Comparison of ENCODE assay signal across 21 mouse cellular contexts in genomic region chr5:129521501-129521900, GRCm38 (mm10). TPM values are rescaled to one million over a fixed set of nuclear protein-coding genes. Genes with fewer than 3 reads are reported as not detected.
DNase-seq lines count a peak whose midpoint lies in the region; ATAC-seq and TF ChIP-seq lines count a peak whose summit lies in the region.
"Had no signal": no experiment of that assay in that cellular context is flagged by ENCODE, and none has a peak within 500 bp of the region (broad histone marks: within the 10 kb centered on the region; RNA-seq: fewer than 3 reads in every experiment).

No protein-coding gene starts in this region.

- TF ChIP-seq CTCF in midbrain, postnatal 0 days (IDR thresholded peaks at IDR 0.05), result no peak

- no peak for TF ChIP-seq POLR2A in limb, embryonic 14.5 days (IDR thresholded peaks at IDR 0.05; ENCODE audit: borderline replicate concordance, extremely low read depth, insufficient read depth, insufficient read length)

- peaks cover 86% of the 10 kb centered on the region for H3K36me3 ChIP-seq in embryonic facial prominence, embryonic 14.5 days (ENCODE audit: control insufficient read depth, insufficient read depth, low read length)
- peaks cover 100% of the 10 kb centered on the region for H3K36me3 ChIP-seq in embryonic facial prominence, embryonic 10.5 days (replicated peaks)
- peaks cover 52% of the 10 kb centered on the region for H3K36me3 ChIP-seq in midbrain, postnatal 0 days (ENCODE audit: insufficient read depth, low read length)
- H3K36me3 ChIP-seq in midbrain, embryonic 11.5 days (ENCODE audit: control insufficient read depth, insufficient read depth, low read length), result peaks cover 11% of the 10 kb centered on the region; the same call in 1 of the 2 replicates
- H3K36me3 ChIP-seq in limb, embryonic 14.5 days (ENCODE audit: control insufficient read depth, insufficient read depth, low read length), result peaks cover 90% of the 10 kb centered on the region

- no peaks in the 10 kb centered on the region for H3K27me3 ChIP-seq in embryonic facial prominence, embryonic 14.5 days (replicated peaks; ENCODE audit: control insufficient read depth, insufficient read depth, low read length)
- H3K27me3 ChIP-seq in embryonic facial prominence, embryonic 10.5 days (replicated peaks; ENCODE audit: low read depth, poor library complexity, severe bottlenecking), result no peaks in the 10 kb centered on the region
- H3K27me3 ChIP-seq in midbrain, postnatal 0 days (ENCODE audit: insufficient read depth, low read length), result no peaks in the 10 kb centered on the region
- H3K27me3 ChIP-seq in midbrain, embryonic 11.5 days (ENCODE audit: control insufficient read depth, insufficient read depth, low read length), result no peaks in the 10 kb centered on the region
- no peaks in the 10 kb centered on the region for H3K27me3 ChIP-seq in limb, embryonic 14.5 days (ENCODE audit: control insufficient read depth, insufficient read depth, low read length)
- H3K27me3 ChIP-seq: forebrain, embryonic 15.5 days; hindbrain, embryonic 15.5 days; limb, embryonic 12.5 days; liver, embryonic 15.5 days had no signal

- ATAC-seq in embryonic facial prominence, embryonic 14.5 days (ENCODE audit: low read depth), result no peak
- no peak for ATAC-seq in midbrain, postnatal 0 days (ENCODE audit: low FRiP score)
- no peak for ATAC-seq in midbrain, embryonic 11.5 days (ENCODE audit: low FRiP score)
- no peak for ATAC-seq in limb, embryonic 14.5 days (ENCODE audit: low FRiP score, low read depth)
- ATAC-seq in erythroid progenitor cell, adult 5-6 weeks (replicated peaks; ENCODE audit: low FRiP score, poor library complexity, severe bottlenecking), result no peak
- ATAC-seq: forebrain, embryonic 15.5 days; intestine, postnatal 0 days; lung, postnatal 0 days; midbrain, embryonic 16.5 days had no signal

- H3K27ac ChIP-seq in embryonic facial prominence, embryonic 14.5 days (replicated peaks; ENCODE audit: low read depth, low read length), result no peak overlapping the region
- no peak overlapping the region for H3K27ac ChIP-seq in embryonic facial prominence, embryonic 10.5 days (replicated peaks)
- no peak overlapping the region for H3K27ac ChIP-seq in midbrain, postnatal 0 days (ENCODE audit: low read depth, low read length)
- H3K27ac ChIP-seq in midbrain, embryonic 11.5 days (ENCODE audit: low read depth, low read length), result no peak overlapping the region
- no peak overlapping the region for H3K27ac ChIP-seq in limb, embryonic 14.5 days (replicated peaks; ENCODE audit: low read depth, low read length)
- H3K27ac ChIP-seq: forebrain, embryonic 15.5 days; heart, embryonic 10.5 days; hindbrain, embryonic 15.5 days; kidney, postnatal 0 days; limb, embryonic 12.5 days; liver, embryonic 15.5 days had no signal

- peak; percentile 10 for DNase-seq in embryonic facial prominence, embryonic 14.5 days (ENCODE audit: low spot score)
- no peak for DNase-seq in embryonic facial prominence, embryonic 10.5 days (ENCODE audit: low spot score)
- DNase-seq in layer of hippocampus, adult 11-12 months (ENCODE audit: low spot score), result peak; percentile 45
- DNase-seq in layer of hippocampus, adult 9-11 months, result no peak
- peak; percentile 76 for DNase-seq in midbrain, postnatal 0 days (ENCODE audit: low spot score)
- DNase-seq in midbrain, embryonic 11.5 days (ENCODE audit: low spot score, missing footprints), result no peak
- DNase-seq in limb, embryonic 14.5 days (ENCODE audit: low spot score), result peak; percentile 10
- DNase-seq: adrenal gland, adult 8-10 months; cerebellum, adult 9-10 months; gastrocnemius, postnatal 25 days; heart, postnatal 14 days had no signal

- no peak overlapping the region for H3K9ac ChIP-seq in embryonic facial prominence, embryonic 14.5 days (ENCODE audit: low read depth, low read length)
- H3K9ac ChIP-seq in midbrain, postnatal 0 days (replicated peaks; ENCODE audit: low read length, poor library complexity, severe bottlenecking), result no peak overlapping the region
- no peak overlapping the region for H3K9ac ChIP-seq in midbrain, embryonic 11.5 days (ENCODE audit: low read length)
- H3K9ac ChIP-seq in limb, embryonic 14.5 days (ENCODE audit: low read depth, low read length, severe bottlenecking), result no peak overlapping the region
- H3K9ac ChIP-seq: forebrain, embryonic 15.5 days; hindbrain, embryonic 15.5 days; limb, embryonic 12.5 days; liver, embryonic 15.5 days had no signal

- H3K4me1 ChIP-seq in embryonic facial prominence, embryonic 14.5 days (ENCODE audit: control insufficient read depth, insufficient read depth, low read length), result no peaks in the 10 kb centered on the region
- no peaks in the 10 kb centered on the region for H3K4me1 ChIP-seq in embryonic facial prominence, embryonic 10.5 days
- H3K4me1 ChIP-seq in midbrain, postnatal 0 days (ENCODE audit: insufficient read depth, low read length), result no peaks in the 10 kb centered on the region
- no peaks in the 10 kb centered on the region for H3K4me1 ChIP-seq in midbrain, embryonic 11.5 days (ENCODE audit: control insufficient read depth, insufficient read depth, low read length)
- H3K4me1 ChIP-seq in limb, embryonic 14.5 days (ENCODE audit: control insufficient read depth, insufficient read depth, low read length), result no peaks in the 10 kb centered on the region
- H3K4me1 ChIP-seq: forebrain, embryonic 15.5 days; heart, embryonic 10.5 days; limb, embryonic 12.5 days had no signal

- no peak overlapping the region for H3K4me2 ChIP-seq in embryonic facial prominence, embryonic 14.5 days (ENCODE audit: low read depth, low read length)
- no peak overlapping the region for H3K4me2 ChIP-seq in midbrain, postnatal 0 days (ENCODE audit: low read depth, low read length, poor library complexity, severe bottlenecking)
- no peak overlapping the region for H3K4me2 ChIP-seq in midbrain, embryonic 11.5 days
- H3K4me2 ChIP-seq in limb, embryonic 14.5 days (replicated peaks; ENCODE audit: low read depth, low read length, severe bottlenecking), result no peak overlapping the region
- H3K4me2 ChIP-seq: forebrain, embryonic 15.5 days; hindbrain, embryonic 15.5 days; limb, embryonic 12.5 days; liver, embryonic 15.5 days had no signal

- H3K4me3 ChIP-seq in embryonic facial prominence, embryonic 14.5 days (ENCODE audit: low read depth, low read length), result no peak overlapping the region
- H3K4me3 ChIP-seq in embryonic facial prominence, embryonic 10.5 days, result no peak overlapping the region
- no peak overlapping the region for H3K4me3 ChIP-seq in midbrain, postnatal 0 days (ENCODE audit: low read depth, low read length)
- H3K4me3 ChIP-seq in midbrain, embryonic 11.5 days (ENCODE audit: low read depth, low read length), result no peak overlapping the region
- H3K4me3 ChIP-seq in limb, embryonic 14.5 days (replicated peaks; ENCODE audit: low read length), result no peak overlapping the region
- H3K4me3 ChIP-seq: forebrain, embryonic 15.5 days; heart, embryonic 10.5 days; hindbrain, embryonic 15.5 days; limb, embryonic 12.5 days; liver, embryonic 15.5 days had no signal

- H3K9me3 ChIP-seq in embryonic facial prominence, embryonic 14.5 days (ENCODE audit: control insufficient read depth, low read length), result no peaks in the 10 kb centered on the region
- H3K9me3 ChIP-seq in embryonic facial prominence, embryonic 10.5 days, result no peaks in the 10 kb centered on the region
- no peaks in the 10 kb centered on the region for H3K9me3 ChIP-seq in midbrain, postnatal 0 days (ENCODE audit: low read length)
- H3K9me3 ChIP-seq in midbrain, embryonic 11.5 days (ENCODE audit: control insufficient read depth, low read length), result no peaks in the 10 kb centered on the region
- H3K9me3 ChIP-seq in limb, embryonic 14.5 days (ENCODE audit: control insufficient read depth, low read length), result no peaks in the 10 kb centered on the region
- H3K9me3 ChIP-seq: forebrain, embryonic 15.5 days; heart, embryonic 10.5 days; hindbrain, embryonic 15.5 days; limb, embryonic 12.5 days; liver, embryonic 15.5 days had no signal

- WGBS in embryonic facial prominence, embryonic 14.5 days, result 85% methylated on average over 7 of the region's 7 CpGs
- 92% methylated on average over 7 of the region's 7 CpGs for WGBS in embryonic facial prominence, embryonic 10.5 days
- WGBS in midbrain, postnatal 0 days, result 88% methylated on average over 7 of the region's 7 CpGs
- WGBS in midbrain, embryonic 11.5 days, result 91% methylated on average over 7 of the region's 7 CpGs
- 77% methylated on average over 7 of the region's 7 CpGs for WGBS in limb, embryonic 14.5 days

RNA-seq across cellular contexts. Expression of gene Sfswap, which starts 20.5 kb away (rescaled TPM):
- polyA plus RNA-seq in embryonic facial prominence, embryonic 14.5 days (2014; fragmentation: Nextera tagmentation; extraction: Ambion mirVana), result 44.4 and 44.5 TPM in 2 replicates
- 43.0 and 43.7 TPM in 2 replicates for polyA plus RNA-seq in embryonic facial prominence, embryonic 10.5 days (2016; fragmentation: Nextera tagmentation; extraction: Ambion mirVana)
- 88.2 and 120 TPM in 2 replicates for total RNA-seq in midbrain, postnatal 0 days (2014; rRNA removed)
- polyA plus RNA-seq in midbrain, postnatal 0 days (2015; fragmentation: Nextera tagmentation; extraction: Ambion mirVana), result 50.1 and 52.1 TPM in 2 replicates
- polyA plus RNA-seq in midbrain, embryonic 11.5 days (2014; fragmentation: Nextera tagmentation; extraction: Ambion mirVana), result 41.9 and 43.1 TPM in 2 replicates
- polyA plus RNA-seq in limb, embryonic 14.5 days (2012; rRNA removed), result 168 and 178 TPM in 2 replicates
- 53.8 and 62.5 TPM in 2 replicates for polyA plus RNA-seq in limb, embryonic 14.5 days (2014; fragmentation: Nextera tagmentation; extraction: Ambion mirVana)
- 79.3 and 158 TPM in 2 replicates for total RNA-seq in erythroid progenitor cell, adult 5-6 weeks (2015; ENCODE audit: low replicate concordance)
- 140 and 149 TPM in 2 replicates for total RNA-seq in erythroid progenitor cell, adult 5-6 weeks (2017; ENCODE audit: low replicate concordance)

Comparison
In these comparisons a context has a peak if more than half of its experiments do, and no peak if none do; other contexts are left out.
1. DNase-seq: peak in embryonic facial prominence, embryonic 14.5 days (single experiment), layer of hippocampus, adult 11-12 months (single experiment), midbrain, postnatal 0 days (single experiment) and limb, embryonic 14.5 days (single experiment); none in embryonic facial prominence, embryonic 10.5 days (single experiment), layer of hippocampus, adult 9-11 months (single experiment) and midbrain, embryonic 11.5 days (single experiment).